Mouse (Mus musculus) spleen, adult 10 weeks (tissue): Measurements from ENCODE around the gene 4931406P16Rik. TPM values are rescaled to one million over a fixed set of nuclear protein-coding genes. Genes with fewer than 3 reads are reported as not detected.

Source experiments
- polyA plus RNA-seq: library from polyadenylated mRNA; stranded (reverse); fragments of 350-450 nt; fragmentation: Illumina TruSeq; extraction: RNeasy Lipid Tissue Mini Kit (QIAGEN cat#74804); gene quantifications from one replicate; pipeline ENCODE4 v1.2.3, GENCODE M21; 2015; ENCODE audit warnings: low replicate concordance; ENCODE audit not compliant: insufficient read depth

Gene 4931406P16Rik
- polyA plus RNA-seq = 40.0 TPM

DNA sequence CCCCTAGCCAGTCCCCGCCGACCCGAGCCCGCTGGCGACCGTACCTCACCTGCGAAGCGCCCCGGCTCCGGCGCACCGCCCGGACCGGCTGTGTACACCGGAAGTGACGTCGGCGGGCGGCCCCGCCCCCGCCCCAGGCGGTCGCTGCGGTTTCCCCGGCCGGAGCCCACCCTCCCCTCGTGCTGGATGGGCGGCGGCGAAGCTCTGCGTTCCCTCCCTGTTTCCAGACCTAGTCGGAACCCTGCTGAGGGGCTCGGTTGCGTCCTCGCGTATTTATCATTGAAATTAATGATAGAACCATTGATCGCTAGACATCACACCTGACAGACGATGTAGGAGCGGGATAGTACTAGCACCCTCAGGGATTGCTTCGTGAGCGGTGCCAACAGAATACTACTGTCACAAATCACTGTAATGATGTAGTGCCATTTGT is at the start of gene 4931406P16Rik:
4931406P16Rik (minus strand) TSS at position 109 of the 433 bp plus-strand sequence.

DNA sequence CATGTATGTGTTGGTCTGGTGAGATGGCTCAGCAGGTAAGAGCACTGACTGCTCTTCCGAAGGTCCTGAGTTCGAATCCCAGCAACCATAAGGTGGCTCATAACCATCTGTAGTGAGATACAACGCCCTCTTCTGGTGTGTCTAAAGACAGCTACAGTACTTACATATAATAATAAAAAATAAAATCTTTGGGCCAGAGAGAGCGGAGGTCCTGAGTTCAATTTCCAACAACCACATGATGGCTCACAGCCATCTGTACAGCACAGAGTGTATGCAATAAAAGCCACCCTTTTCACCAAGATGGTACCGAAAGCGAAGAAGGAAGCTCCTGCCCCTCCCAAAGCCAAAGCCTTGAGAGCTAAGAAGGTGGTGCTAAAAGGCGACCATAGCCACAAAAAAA is 62.6 kb downstream of the 4931406P16Rik start, which contains the start of gene Gm6096:
Gm6096 (plus strand) TSS at position 301 of the 400 bp plus-strand sequence.

DNA sequence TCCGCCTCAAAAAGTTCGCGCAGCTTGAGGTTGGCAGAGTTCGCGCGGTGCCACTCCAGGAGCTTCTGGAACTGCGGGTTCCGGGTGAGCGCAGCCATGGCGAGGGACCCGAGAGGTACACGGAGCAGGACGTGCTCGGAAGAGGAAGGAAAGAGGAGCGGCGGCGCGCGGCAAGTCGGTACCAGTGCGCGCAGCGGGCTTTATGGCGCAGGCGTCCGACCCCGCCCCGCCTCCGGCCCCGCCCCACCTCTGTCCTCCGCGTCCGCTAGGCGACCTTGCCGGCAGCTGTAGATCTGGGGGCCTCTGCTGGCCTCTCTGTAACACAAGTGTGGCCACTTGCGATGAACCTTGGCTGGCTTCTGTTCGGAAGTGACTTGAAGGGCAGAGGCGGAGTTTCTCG is 83.2 kb downstream of the 4931406P16Rik start, which contains the start of gene Gpi1:
Gpi1 (minus strand) TSS at position 221 of the 400 bp plus-strand sequence.

DNA sequence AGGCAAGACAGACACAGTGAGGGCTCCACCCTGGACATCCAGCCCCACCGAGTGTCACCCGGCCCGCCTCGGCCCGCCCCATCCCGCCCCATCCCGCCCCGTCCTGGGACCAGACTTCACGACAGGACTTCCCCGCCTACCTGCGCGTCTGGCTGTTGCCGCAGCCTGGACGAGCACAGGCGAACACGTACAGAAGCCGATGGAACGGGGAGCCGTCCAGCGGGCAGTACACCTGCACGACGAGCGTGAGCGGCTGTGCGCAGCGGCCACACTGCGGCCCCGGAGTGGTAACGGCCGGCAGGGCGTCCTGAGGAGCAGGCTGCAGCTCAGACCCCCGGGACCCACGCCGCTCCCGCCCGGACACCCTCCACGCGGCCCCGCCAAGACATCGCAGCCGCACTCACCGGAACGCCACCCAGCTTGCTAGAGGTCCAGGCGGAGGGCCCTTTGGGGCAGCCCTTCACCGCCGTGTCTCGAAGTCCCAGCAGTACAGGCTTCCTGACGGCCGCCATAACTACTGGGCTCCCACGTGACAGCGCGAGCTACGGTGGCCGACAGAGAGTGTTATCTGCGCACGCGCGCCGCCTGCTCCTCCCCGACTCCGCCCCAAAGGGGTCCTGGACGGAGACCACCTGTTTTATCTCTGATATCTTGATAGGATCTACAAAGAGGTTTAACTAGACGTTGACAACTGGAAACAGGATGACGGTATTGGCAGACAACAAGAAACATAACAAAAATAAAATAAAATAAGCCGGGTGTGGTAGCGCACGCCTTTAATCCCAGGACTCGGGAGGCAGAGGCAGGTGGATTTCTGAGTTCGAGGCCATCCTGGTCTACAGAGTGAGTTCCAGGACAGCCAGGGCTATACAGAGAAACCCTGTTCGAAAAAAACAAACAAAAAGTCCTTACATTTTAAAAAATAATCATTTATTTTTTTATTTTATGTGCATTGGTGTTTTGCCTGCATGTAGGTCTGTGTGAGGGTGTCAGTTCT is 116.9 kb downstream of the 4931406P16Rik start, which contains the start of gene Pdcd2l:
Pdcd2l (minus strand) TSS at position 530 of the 997 bp plus-strand sequence.

Other genes with a start within 250 kb of the 4931406P16Rik start
- not detected for gene Scgb1b30, start 218.1 kb downstream of the 4931406P16Rik start, polyA plus RNA-seq
- gene Wtip, start 180.3 kb downstream of the 4931406P16Rik start, polyA plus RNA-seq = 2.8 TPM
- 124 TPM for gene Uba2, start 144.0 kb downstream of the 4931406P16Rik start, polyA plus RNA-seq
- gene Pdcd2l, start 116.9 kb downstream of the 4931406P16Rik start, polyA plus RNA-seq = 32.5 TPM
- gene Gpi1, start 83.2 kb downstream of the 4931406P16Rik start, polyA plus RNA-seq = 267 TPM
- not detected for gene Gm6096, start 62.5 kb downstream of the 4931406P16Rik start, polyA plus RNA-seq
- gene Lsm14a, start 79.8 kb upstream of the 4931406P16Rik start, polyA plus RNA-seq = 184 TPM